Mouse (Mus musculus) G1E (cell line): ENCODE measurements at regions not wholly inside any gene's neighbourhood (a gene's known extent, or its start where the extent isn't known, plus 50 kb on each side); places are given as distances from the start of the nearest gene placed in this dataset.

Experiments
- ATAC-seq: 2 replicates; pipeline ENCODE4 v1.8.0; 2016; ENCODE audit warnings: mild to moderate bottlenecking; ENCODE audit not compliant: insufficient number of reproducible peaks, poor library complexity, low FRiP score, severe bottlenecking; ENCODE audit errors: extremely low read depth
- DNase-seq: peaks from one replicate; pipeline ENCODE4 v3.0.0; 2012; ENCODE audit warnings: low spot score
- H3K27me3 ChIP-seq: 2 replicates; pipeline ENCODE4 v1.6.1; 2012; ENCODE audit warnings: mild to moderate bottlenecking, low read length, inconsistent platforms; ENCODE audit not compliant: insufficient read depth
- H3K36me3 ChIP-seq: replicated peaks from 2 replicates; pipeline ENCODE3; 2012; ENCODE audit warnings: mild to moderate bottlenecking, inconsistent platforms
- H3K4me1 ChIP-seq: 2 replicates; pipeline ENCODE4 v1.6.1; 2012; ENCODE audit warnings: low read depth, low read length, inconsistent platforms, mixed read lengths; ENCODE audit not compliant: insufficient read depth
- H3K4me3 ChIP-seq: 2 replicates; pipeline ENCODE4 v1.5.1; 2012; ENCODE audit warnings: low read depth, mild to moderate bottlenecking, inconsistent platforms, low read length, moderate library complexity, mixed read lengths
- H3K9me3 ChIP-seq: replicated peaks from 2 replicates; pipeline ENCODE4 v1.6.1; 2012; ENCODE audit warnings: inconsistent platforms
- CTCF ChIP-seq: IDR thresholded peaks from 2 replicates; pipeline ENCODE4 v1.5.1; 2012; ENCODE audit warnings: low read depth, low read length, inconsistent platforms, mixed read lengths
- GATA1 ChIP-seq: IDR thresholded peaks from 2 replicates; pipeline ENCODE4 v1.6.1; 2012; ENCODE audit warnings: borderline replicate concordance, low read length, inconsistent platforms, mixed read lengths
- GATA2 ChIP-seq: IDR thresholded peaks from 2 replicates; pipeline ENCODE4 v1.6.1; 2012; ENCODE audit warnings: low read depth, low read length, inconsistent platforms, borderline replicate concordance
- POLR2AphosphoS5 ChIP-seq: IDR thresholded peaks from 2 replicates; pipeline ENCODE4 v1.6.1; 2012; ENCODE audit warnings: low read depth, low read length, inconsistent platforms; ENCODE audit not compliant: insufficient replicate concordance
- TAL1 ChIP-seq: conservative IDR thresholded peaks from 2 replicates; pipeline ENCODE4 v1.6.1; 2012; ENCODE audit warnings: low read depth, low read length, inconsistent platforms, mixed read lengths

- Histone ChIP-seq H3K36me3 (no peaks in the 10 kb centered on the region), H3K27me3 (peaks cover 5% of the 10 kb centered on the region; the same call in 1 of the 2 replicates), H3K4me1 (no peaks in the 10 kb centered on the region; the same call in 1 of the 2 replicates), H3K9me3 (no peaks in the 10 kb centered on the region), H3K4me3 (no peak overlapping the region)
- TF ChIP-seq CTCF: no peak
- no peak for TF ChIP-seq POLR2AphosphoS5
- TF ChIP-seq GATA1: no peak
- no peak for TF ChIP-seq GATA2
- TF ChIP-seq TAL1: no peak
- DNase-seq: no peak
- no peak for ATAC-seq
Measured at GRCm38 (mm10) chr11:19254183-19254582, 235.4 kb upstream of the Meis1 start.

GRCm38 (mm10) chr11:19257549-19257948, 238.8 kb upstream of the Meis1 start:
- Histone ChIP-seq H3K4me3 (no peak overlapping the region), H3K9me3 (no peaks in the 10 kb centered on the region), H3K4me1 (no peaks in the 10 kb centered on the region; the same call in 1 of the 2 replicates), H3K36me3 (no peaks in the 10 kb centered on the region), H3K27me3 (peaks cover 16% of the 10 kb centered on the region)
- DNase-seq (no peak), ATAC-seq (no peak)
- TF ChIP-seq GATA2 (no peak), TAL1 (no peak), POLR2AphosphoS5 (no peak)

- Histone ChIP-seq H3K27me3 (peaks cover 16% of the 10 kb centered on the region), H3K4me1 (no peaks in the 10 kb centered on the region; the same call in 1 of the 2 replicates), H3K4me3 (no peak overlapping the region), H3K36me3 (no peaks in the 10 kb centered on the region), H3K9me3 (no peaks in the 10 kb centered on the region)
- DNase-seq: no peak
- TF ChIP-seq GATA2: no peak
- no peak for TF ChIP-seq TAL1
- no peak for TF ChIP-seq POLR2AphosphoS5
- TF ChIP-seq CTCF: no peak
- TF ChIP-seq GATA1: no peak
- ATAC-seq: no peak
Measured at GRCm38 (mm10) chr11:19262832-19263231, 244.0 kb upstream of the Meis1 start.

- DNase-seq (no peak), ATAC-seq (no peak)
- H3K9me3 ChIP-seq: no peaks in the 10 kb centered on the region
- H3K4me3 ChIP-seq: no peak overlapping the region
- TF ChIP-seq GATA2 (no peak), TAL1 (no peak), CTCF (no peak), GATA1 (no peak), POLR2AphosphoS5 (no peak)
- H3K27me3 ChIP-seq: peaks cover 10% of the 10 kb centered on the region
- H3K36me3 ChIP-seq: no peaks in the 10 kb centered on the region
- no peaks in the 10 kb centered on the region for H3K4me1 ChIP-seq
Measured at GRCm38 (mm10) chr11:19264798-19265671, 246.2 kb upstream of the Meis1 start.

- Histone ChIP-seq H3K4me3 (no peak overlapping the region), H3K4me1 (no peaks in the 10 kb centered on the region), H3K27me3 (peaks cover 7% of the 10 kb centered on the region; the same call in 1 of the 2 replicates), H3K36me3 (no peaks in the 10 kb centered on the region), H3K9me3 (no peaks in the 10 kb centered on the region)
- DNase-seq (no peak), ATAC-seq (no peak)
- TF ChIP-seq TAL1 (no peak), POLR2AphosphoS5 (no peak), CTCF (no peak), GATA2 (no peak), GATA1 (no peak)
Measured at GRCm38 (mm10) chr11:19265672-19265972, 246.8 kb upstream of the Meis1 start.

GRCm38 (mm10) chr11:19290971-19291370, 272.2 kb upstream of the Meis1 start:
- no peaks in the 10 kb centered on the region for H3K27me3 ChIP-seq
- no peak for DNase-seq
- no peak overlapping the region for H3K4me3 ChIP-seq
- H3K9me3 ChIP-seq: no peaks in the 10 kb centered on the region
- no peak for ATAC-seq
- TF ChIP-seq CTCF (no peak), POLR2AphosphoS5 (no peak), TAL1 (no peak), GATA1 (no peak), GATA2 (no peak)
- H3K36me3 ChIP-seq: no peaks in the 10 kb centered on the region
- H3K4me1 ChIP-seq: no peaks in the 10 kb centered on the region

GRCm38 (mm10) chr11:19299411-19299810, 280.6 kb upstream of the Meis1 start:
- Histone ChIP-seq H3K9me3 (no peaks in the 10 kb centered on the region), H3K36me3 (no peaks in the 10 kb centered on the region), H3K4me3 (no peak overlapping the region), H3K4me1 (no peaks in the 10 kb centered on the region), H3K27me3 (0 out of 2 replicates have a peak, but pooled peaks cover 3% of the 10 kb centered on the region)
- no peak for TF ChIP-seq GATA2
- no peak for TF ChIP-seq POLR2AphosphoS5
- no peak for TF ChIP-seq GATA1
- TF ChIP-seq TAL1: no peak
- no peak for TF ChIP-seq CTCF
- DNase-seq: no peak
- no peak for ATAC-seq
